Mouse (Mus musculus) cerebellum, postnatal 10 days (tissue): ENCODE data around the gene Tyk2.
A peak's percentile ranks its signal among the peaks of the same experiment; 100 is the strongest.

Experiments
- DNase-seq, 2 experiments: peaks; one replicate each; pipeline ENCODE4 v3.0.0; 2021; ENCODE audit warnings: mixed read lengths in 2 of 2

Tyk2 gene

GRCm38 (mm10) chr9:21107607-21108237 lies 23.3 kb downstream of the Tyk2 start:
- no peak for DNase-seq

GRCm38 (mm10) chr9:21105760-21106564 lies 25.1 kb downstream of the Tyk2 start:
- no peak for DNase-seq

GRCm38 (mm10) chr9:21104814-21105213 lies 26.2 kb downstream of the Tyk2 start:
- no peak for DNase-seq

- DNase-seq, result no peak
Measured at GRCm38 (mm10) chr9:21102076-21102475, 29.0 kb downstream of the Tyk2 start.

DNA sequence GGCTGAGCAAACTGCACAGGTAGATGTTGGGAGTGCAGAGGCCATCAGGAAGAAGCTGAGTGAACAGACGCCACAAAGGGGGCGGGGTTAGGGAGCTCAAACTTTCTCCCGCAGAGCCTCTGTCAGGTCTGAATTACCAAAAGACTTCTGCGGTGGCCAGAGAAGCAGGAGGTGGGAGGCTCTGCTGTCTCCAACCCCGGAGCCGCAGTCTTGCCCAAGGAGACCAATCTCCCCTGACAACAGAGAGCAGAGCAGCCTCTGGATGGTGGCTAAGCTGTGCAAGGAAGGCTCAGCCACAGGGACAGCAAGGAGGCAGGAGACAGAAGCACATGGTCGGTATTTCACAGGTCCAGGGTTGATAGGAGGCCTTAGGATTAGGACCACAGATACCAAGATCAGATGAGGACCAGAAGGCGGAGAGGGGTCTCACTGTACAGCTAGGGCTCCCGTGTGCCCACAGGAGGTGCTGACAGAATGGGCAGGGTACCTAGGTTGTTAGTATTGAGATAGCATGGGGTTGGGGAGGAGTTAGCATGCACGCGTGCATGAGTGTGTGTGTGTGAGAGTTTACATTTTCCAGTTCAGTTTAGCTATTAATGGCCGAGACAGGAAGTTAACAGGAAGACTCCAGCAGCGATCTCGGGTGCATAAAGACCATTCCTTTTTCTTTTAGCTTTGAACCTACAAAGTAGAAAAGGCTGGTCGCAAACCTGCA lies 30.4 kb downstream of the Tyk2 start:
- DNase-seq, result no peak

- no peak for DNase-seq
Measured at GRCm38 (mm10) chr9:21097793-21098192, 33.2 kb downstream of the Tyk2 start.

GRCm38 (mm10) chr9:21095958-21096357 lies 35.1 kb downstream of the Tyk2 start:
- DNase-seq, result no peak

DNA sequence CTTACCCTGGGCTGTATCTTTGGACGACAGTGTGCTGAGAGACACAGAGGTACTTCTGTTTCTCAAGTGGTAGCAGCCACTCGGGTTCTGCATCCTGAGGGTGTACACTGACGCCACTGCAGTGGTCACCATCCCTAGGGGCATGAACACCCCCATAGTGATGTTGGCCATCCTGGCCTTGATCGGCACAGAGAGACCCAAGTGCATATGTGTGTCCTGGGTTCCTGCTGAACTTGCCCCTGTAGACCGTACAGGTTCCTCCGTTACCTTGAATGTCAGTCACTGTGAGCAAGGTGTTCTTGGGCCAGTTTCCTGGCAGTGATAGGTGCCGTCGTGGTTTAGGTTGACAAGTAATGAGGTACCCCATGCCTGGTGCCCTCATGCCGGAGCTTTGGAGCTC lies 37.6 kb downstream of the Tyk2 start:
- DNase-seq, result no peak

GRCm38 (mm10) chr9:21091707-21092320 lies 39.2 kb downstream of the Tyk2 start, which contains the start of the genes Gm38431 and Raver1:
Gm38431 (minus strand) TSS chr9:21091997.
Raver1 (minus strand) TSS chr9:21092008.
- DNase-seq, result peak; percentile 98 to 99

DNA sequence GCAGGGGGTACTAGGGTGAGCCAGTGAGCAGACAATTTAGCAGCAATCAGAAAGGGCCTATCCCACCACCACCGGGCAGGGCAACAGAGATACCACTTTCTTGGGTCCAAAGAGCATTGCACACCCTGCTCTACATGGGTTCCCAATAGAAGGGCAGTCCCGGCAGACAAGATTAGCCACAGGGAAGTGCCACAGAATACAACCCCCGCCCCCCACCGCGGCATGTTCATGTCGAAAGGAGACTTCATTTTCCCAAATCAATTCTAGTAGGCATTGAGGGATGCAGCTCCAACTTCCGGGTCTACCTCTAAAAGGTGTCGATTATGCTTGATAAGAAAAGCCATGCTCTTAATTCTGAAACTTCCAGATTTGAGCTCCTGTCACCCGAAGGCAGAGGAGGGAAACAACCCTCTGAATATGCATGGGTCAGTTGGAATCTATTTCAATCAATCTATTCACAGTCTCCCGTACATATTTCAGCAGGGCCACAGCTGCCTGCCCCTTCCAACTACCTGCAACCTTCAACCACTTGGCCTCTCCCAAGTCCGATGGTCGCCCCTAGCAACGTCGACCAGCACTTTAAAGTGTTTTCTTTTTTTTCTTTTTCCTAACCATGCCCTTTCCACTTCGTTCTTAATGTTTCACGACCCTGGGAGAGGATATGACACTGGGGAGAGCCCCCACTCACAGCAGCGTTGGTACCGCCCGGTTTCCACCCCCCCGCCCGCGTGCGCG lies 39.9 kb downstream of the Tyk2 start:
- DNase-seq, result peak in 1 of 2 experiments; percentile 36

DNA sequence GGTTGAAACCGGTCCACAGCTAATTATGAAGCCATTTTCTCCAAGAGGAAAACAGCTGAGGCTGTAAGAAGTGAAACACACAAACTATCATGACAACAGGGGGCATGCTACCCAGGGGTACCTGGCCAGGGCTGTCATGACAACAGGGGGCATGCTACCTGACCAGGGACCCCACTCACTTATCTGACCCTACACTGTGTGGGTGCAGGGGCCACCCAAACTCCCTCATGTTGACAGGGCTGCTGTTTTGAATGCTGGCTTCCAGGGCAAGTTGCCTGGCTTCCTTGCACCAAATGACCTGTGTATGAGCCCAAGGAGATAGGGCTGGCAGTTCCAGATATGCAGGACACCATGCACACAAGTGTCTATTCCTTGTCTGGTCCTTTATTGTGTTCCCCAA lies 40.5 kb downstream of the Tyk2 start:
- no peak for DNase-seq

GRCm38 (mm10) chr9:21083324-21083723 lies 47.7 kb downstream of the Tyk2 start:
- DNase-seq, result no peak

DNA sequence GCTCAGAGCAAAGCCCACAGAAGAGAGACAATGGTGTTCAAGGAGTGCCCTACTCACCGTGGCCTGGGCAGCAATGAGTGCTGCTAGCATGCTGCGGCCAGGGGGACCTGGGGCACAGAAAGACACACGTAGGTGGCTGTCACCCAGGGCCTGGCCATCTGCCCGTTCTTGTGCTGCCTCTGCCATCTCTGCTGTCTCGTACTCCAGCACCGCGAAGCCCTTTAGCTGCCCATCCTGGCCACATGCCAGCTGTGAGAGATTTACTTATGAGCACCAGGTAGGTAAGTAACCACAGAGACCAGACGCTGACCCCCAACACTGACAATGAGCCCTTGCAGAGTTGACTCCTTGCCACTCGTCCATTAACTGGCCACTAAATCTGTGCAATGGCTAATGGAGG lies 49.9 kb downstream of the Tyk2 start:
- DNase-seq, result peak; percentile 41 to 46

- no peak for DNase-seq
Measured at GRCm38 (mm10) chr9:21075625-21076024, 55.4 kb downstream of the Tyk2 start.

DNA sequence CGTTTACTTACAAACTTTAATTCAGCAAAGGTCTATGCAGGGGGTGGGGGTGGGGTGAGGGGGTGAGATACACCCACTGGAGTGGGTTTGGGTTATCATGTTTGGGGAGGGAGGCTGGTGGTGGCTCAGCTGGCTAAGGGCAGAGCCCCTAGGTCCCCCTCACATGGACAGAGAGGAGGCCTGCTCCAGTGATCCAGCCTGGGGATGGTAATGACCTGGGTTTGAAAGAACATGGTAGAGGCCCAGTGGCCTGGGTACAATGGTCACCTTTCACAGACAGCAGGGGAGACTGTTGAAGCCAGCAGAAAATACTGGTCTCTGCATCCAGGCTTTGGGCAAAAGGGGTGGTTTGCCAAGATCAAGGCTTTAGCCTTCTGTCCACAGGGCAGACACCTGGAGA lies 56.9 kb downstream of the Tyk2 start:
- DNase-seq, result no peak

DNA sequence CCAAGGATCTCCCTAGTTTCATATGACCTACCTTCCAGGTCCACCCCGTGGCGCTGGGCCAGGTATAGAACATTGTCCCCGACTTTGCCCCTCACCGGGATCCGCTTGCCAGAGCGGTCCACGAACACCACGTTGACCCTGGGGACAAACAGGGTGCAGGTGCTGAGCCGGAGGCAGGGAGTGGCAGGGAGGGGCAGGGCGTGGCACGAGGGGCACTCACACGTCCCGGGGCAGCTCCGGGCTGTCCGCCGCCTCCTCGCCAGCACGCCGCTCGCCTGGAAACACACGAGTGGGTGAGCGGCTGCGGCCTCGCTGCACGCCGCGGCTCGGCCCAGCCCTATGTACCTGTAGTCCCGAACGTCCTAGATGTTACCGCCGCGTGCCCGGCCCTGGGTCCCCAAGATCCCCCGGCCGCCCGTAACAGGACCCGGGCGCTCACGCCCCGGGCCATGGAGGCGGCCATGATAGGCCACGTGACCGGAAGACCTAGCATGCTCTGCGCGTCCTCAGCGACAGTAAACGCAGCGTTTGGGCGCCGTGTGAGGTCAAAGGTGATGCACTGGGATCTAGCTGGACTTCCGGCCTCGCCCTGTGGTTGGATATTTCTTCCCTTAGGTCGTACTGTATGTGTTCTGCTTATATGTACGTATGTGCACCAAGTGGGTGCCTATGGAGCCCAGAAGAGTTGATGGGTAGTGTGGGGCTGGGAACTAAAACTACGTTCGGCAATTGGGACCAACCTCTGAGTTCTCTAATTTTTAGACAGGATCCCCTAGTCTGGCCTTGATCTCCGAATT lies 57.8 kb downstream of the Tyk2 start, which contains the start of the genes Gm49373 and Fdx1l:
Gene Gm49373, minus strand, starts transcription at position 53 of the 797 bp plus-strand sequence.
Gene Fdx1l, minus strand, starts transcription at position 571 of the 797 bp plus-strand sequence.
- DNase-seq, result peak; percentile 95

- DNase-seq, result peak in 1 of 2 experiments; percentile 17
Measured at GRCm38 (mm10) chr9:21072641-21073040, 58.4 kb downstream of the Tyk2 start.

- no peak for DNase-seq
Measured at GRCm38 (mm10) chr9:21067006-21067684, 63.9 kb downstream of the Tyk2 start, which contains the start of gene Zglp1. Zglp1 (minus strand) TSS chr9:21067093.

DNA sequence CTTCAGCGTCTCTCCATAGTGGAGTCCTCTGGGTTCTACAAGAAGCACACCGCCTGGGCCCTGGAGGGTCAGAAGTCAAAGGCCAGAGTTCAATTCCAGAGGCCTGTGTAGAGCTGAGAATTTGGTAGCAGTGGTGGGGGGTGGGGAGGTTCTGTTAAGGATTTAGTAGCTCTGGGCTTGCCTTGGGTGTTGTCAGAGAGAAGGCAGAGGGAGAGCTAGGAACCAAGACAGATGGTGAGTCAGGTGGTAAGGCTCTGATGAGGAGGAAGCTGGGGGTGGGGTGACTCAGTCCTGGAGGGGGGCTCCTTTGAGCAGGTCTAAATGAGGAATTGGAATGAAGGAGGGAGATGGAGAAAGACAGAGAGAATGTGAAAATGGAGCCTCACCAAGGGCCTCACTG lies 68.1 kb downstream of the Tyk2 start:
- DNase-seq, result no peak
